Mouse (Mus musculus) liver, embryonic 14.5 days (tissue): ENCODE measurements around the gene Spem1. TPM values are rescaled to one million over a fixed set of nuclear protein-coding genes. Genes with fewer than 3 reads are reported as not detected.
"Not testable (repeated sequence)": the region's sequence is repeated elsewhere in the genome, so short reads cannot be mapped to it uniquely, and the experiment has no call there.

Experiments used
- ATAC-seq: fragments of 200-750 bp; cut with Nextera tagmentation; 2 replicates; pipeline ENCODE4 v1.8.0; 2017; ENCODE audit warnings: moderate number of reproducible peaks, mild to moderate bottlenecking, moderate library complexity; ENCODE audit not compliant: insufficient read depth
- DNase-seq, 3 experiments: peaks; one replicate each; pipeline ENCODE4 v3.0.0-alpha.2; 2012 to 2013; ENCODE audit warnings: low read depth in 3 of 3, low spot score in 3 of 3
- H3K27ac ChIP-seq: fragments of 300-500 bp; sonication (generic); 2 replicates; pipeline ENCODE4 v1.5.1; 2014; ENCODE audit warnings: moderate library complexity, mild to moderate bottlenecking, control low read depth, inconsistent platforms
- H3K27me3 ChIP-seq: fragments of 300-500 bp; sonication (generic); 2 replicates; pipeline ENCODE4 v1.6.1; 2014; ENCODE audit warnings: mild to moderate bottlenecking, low read length, moderate library complexity; ENCODE audit not compliant: control insufficient read depth, insufficient read depth
- H3K36me3 ChIP-seq: fragments of 300-500 bp; sonication (generic); replicated peaks from 2 replicates; pipeline ENCODE4 v1.6.1; 2014; ENCODE audit warnings: low read depth; ENCODE audit not compliant: control insufficient read depth, insufficient read depth
- H3K4me1 ChIP-seq, 2 experiments: fragments of 200-500 bp in 1 of 2; fragments of 300-500 bp in 1 of 2; sonication (generic) in 1 of 2; replicated peaks; 2 replicates each; pipeline ENCODE4 v1.6.1; 2012 to 2014; ENCODE audit warnings: antibody characterized with exemption in 1 of 2, inconsistent platforms in 1 of 2, low read length in 1 of 2; ENCODE audit not compliant: control insufficient read depth in 2 of 2, insufficient read depth in 2 of 2
- H3K4me2 ChIP-seq: fragments of 300-500 bp; sonication (generic); 2 replicates; pipeline ENCODE4 v1.6.1; 2014; ENCODE audit warnings: low read depth, mild to moderate bottlenecking, control low read depth, moderate library complexity
- H3K4me3 ChIP-seq, 2 experiments: fragments of 200-500 bp in 1 of 2; fragments of 300-500 bp in 1 of 2; sonication (generic) in 1 of 2; 2 replicates each; pipeline ENCODE4 v1.5.1; 2012 to 2014; ENCODE audit warnings: low read depth in 2 of 2, low read length in 2 of 2, mild to moderate bottlenecking in 2 of 2, control low read depth in 1 of 2, inconsistent platforms in 1 of 2, moderate library complexity in 1 of 2; ENCODE audit not compliant: insufficient read depth in 1 of 2
- H3K9ac ChIP-seq: fragments of 300-500 bp; sonication (generic); replicated peaks from 2 replicates; pipeline ENCODE4 v1.6.1; 2014; ENCODE audit warnings: mild to moderate bottlenecking, control low read depth, moderate library complexity
- H3K9me3 ChIP-seq: fragments of 300-500 bp; sonication (generic); 2 replicates; pipeline ENCODE4 v1.6.1; 2016; ENCODE audit warnings: low read length, mixed read lengths; ENCODE audit not compliant: control insufficient read depth
- CTCF ChIP-seq: IDR thresholded peaks from 2 replicates; pipeline ENCODE4 v1.5.1; 2016; ENCODE audit warnings: antibody characterized with exemption, low read depth, control low read depth
- EP300 ChIP-seq: IDR thresholded peaks from 2 replicates; pipeline ENCODE4 v1.6.1; 2016; ENCODE audit warnings: antibody characterized with exemption, low read depth
- WGBS: fragments of 180-500 bp; shearing (Covaris S2); extraction: QIAGEN DNeasy Blood & Tissue Kit; methylation state at CpG from one replicate; pipeline ENCODE4 v1.1.7; 2014; ENCODE audit not compliant: insufficient replicate concordance; 5-methylcytosine and 5-hydroxymethylcytosine counted together
- polyA plus RNA-seq, 2 experiments: library from polyadenylated mRNA; depleted of rRNA in 1 of 2; stranded (reverse) in 1 of 2; unstranded in 1 of 2; fragments of >200 nt; fragmentation: Nextera tagmentation in 1 of 2; extraction: Ambion mirVana in 1 of 2; gene quantifications; 2 replicates each; pipeline versions ENCODE4 v1.2.1 to v1.2.3; 2012 to 2014

The Spem1 gene
- not detected in 2 replicates for polyA plus RNA-seq (2012; rRNA removed)
- not detected in 2 replicates for polyA plus RNA-seq (2014; fragmentation: Nextera tagmentation; extraction: Ambion mirVana)

DNA sequence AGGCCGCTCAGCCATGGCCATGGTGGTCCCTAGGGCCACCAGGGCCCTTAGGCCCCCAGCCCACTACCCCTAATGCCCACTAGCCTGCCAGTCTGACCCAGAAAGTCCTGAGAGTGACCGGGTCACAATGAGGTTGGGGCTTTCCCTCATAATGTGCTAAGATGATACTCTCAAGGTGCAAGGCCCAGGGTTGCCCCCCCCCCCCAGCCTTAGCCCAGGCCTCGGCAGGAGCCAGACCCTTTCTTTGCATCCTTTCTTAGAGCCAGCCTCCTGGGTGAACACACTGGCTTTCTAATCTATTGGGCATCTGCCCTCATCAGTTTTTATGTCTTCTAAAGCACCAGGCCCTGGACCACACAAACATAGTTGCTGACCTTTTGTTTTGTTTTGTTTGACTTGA lies at the start of gene Spem1:
TSS of gene Spem1 (minus strand) at position 101 of the 400 bp plus-strand sequence.
- WGBS: 66% methylated on average over 3 of the region's 3 CpGs

DNA sequence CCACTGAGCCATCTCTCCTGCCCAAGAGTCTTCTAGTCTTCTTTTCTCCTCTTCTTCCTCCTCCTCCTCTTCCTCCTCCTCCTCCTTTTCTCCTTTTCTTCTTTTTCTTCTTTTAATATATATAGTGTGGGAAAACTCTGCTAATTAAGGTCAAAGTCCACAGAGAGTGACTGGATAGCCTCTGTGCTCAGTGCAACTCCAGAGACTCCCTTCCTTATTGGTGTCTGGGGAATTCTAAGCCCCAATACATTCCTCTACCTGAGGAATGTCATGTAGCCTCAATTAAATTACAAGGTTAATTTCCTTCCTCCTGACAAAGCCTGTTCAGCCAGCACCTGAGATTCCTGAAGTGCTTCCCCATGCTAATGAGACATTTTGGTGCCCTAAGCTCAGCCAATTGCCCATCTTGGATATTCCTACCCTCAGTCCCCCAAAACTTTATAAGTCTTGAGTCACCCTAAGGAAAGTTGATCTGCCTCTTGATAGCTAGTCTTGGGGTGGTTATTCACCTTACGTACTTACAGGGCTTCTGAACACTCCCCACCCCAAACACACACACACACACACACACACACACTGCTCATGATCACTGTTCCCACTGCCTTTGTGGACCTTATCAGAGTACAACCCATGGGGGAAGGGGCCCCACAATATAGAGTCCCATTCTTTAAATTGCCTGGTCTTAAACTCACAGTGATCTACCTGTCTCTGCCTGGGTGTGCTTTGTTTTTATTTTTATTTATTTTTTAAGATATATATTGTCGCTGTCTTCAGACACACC lies 48.5 kb upstream of the Spem1 start:
- DNase-seq (no peak), ATAC-seq (no peak)
- H3K4me1 ChIP-seq: peaks cover 19 to 22% of the 10 kb centered on the region in 2 experiments
- no peaks in the 10 kb centered on the region for H3K36me3 ChIP-seq
- TF ChIP-seq CTCF: no peak
- TF ChIP-seq EP300: no peak
- no peak overlapping the region; the same call in 1 of the 2 replicates for H3K9ac ChIP-seq
- H3K4me3 ChIP-seq: no peak overlapping the region
- H3K4me2 ChIP-seq: no peak overlapping the region
- no peaks in the 10 kb centered on the region for H3K9me3 ChIP-seq
- no peak overlapping the region for H3K27ac ChIP-seq
- H3K27me3 ChIP-seq: no peaks in the 10 kb centered on the region
- 62% methylated on average over 2 of the region's 2 CpGs for whole genome bisulfite sequencing

More for the DNA sequence above, at the start of gene Spem1:
- H3K27me3 ChIP-seq: no peaks in the 10 kb centered on the region
- no peaks in the 10 kb centered on the region for H3K9me3 ChIP-seq
- no peaks in the 10 kb centered on the region for H3K4me1 ChIP-seq
- no peak within 1 kb of the TSS for H3K4me2 ChIP-seq
- ATAC-seq: no peak
- H3K4me3 ChIP-seq: no peak within 1 kb of the TSS
- no peak within 1 kb of the TSS for H3K9ac ChIP-seq
- TF ChIP-seq CTCF: no peak
- no peak for TF ChIP-seq EP300
- H3K27ac ChIP-seq: no peak within 1 kb of the TSS
- no peak for DNase-seq
- no peaks in the 10 kb centered on the region for H3K36me3 ChIP-seq

DNA sequence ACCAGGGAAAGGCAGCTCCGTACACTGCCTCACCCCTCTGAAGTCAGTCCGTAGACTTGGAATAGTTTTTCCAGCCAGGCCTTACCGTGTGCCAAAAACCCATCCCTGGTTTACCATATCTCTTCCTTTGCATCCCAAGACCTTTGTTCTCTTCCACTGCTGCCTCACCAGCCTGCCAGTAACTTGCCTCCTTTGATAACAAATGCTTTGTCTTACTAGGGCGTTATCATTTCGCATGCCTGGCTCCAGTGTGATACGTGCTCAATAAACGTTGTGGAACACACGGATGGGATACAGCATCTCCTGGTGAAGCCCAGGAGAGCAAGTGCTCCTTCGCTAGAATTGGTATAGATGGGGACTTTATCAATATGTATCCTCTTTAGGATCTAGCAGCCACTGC lies 45.4 kb upstream of the Spem1 start:
- no peaks in the 10 kb centered on the region for H3K27me3 ChIP-seq
- no peak overlapping the region for H3K4me2 ChIP-seq
- peak; percentile 63; the same call in 1 of the 2 replicates for ATAC-seq
- H3K36me3 ChIP-seq: no peaks in the 10 kb centered on the region
- no peak overlapping the region for H3K9ac ChIP-seq
- no peak overlapping the region for H3K4me3 ChIP-seq
- no peak for DNase-seq
- no peak overlapping the region for H3K27ac ChIP-seq
- TF ChIP-seq CTCF: no peak
- TF ChIP-seq EP300: peak; percentile 61
- H3K9me3 ChIP-seq: no peaks in the 10 kb centered on the region
- 32% methylated on average over 9 of the region's 9 CpGs for WGBS
- peaks cover 32 to 33% of the 10 kb centered on the region in 2 experiments for H3K4me1 ChIP-seq

DNA sequence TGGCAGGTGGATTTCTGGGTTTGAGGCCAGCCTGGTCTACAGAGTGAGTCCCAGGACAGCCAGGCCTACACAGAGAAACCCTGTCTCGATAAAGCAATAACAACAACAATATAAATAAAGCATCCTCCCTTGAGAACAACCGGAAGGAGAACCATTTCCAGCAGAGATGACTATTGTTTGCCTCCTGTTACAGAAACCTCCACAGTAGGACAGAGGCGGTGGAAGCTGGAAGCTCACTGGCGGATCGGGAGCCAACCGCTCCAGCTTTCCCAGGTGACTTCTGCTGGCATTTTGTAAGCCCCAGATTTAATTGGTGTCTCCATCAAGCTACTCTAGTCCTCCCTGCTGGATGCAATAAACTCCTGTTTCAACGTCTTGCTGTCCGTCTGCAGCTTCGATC lies 43.6 kb upstream of the Spem1 start:
- no peak for DNase-seq
- H3K9me3 ChIP-seq: no peaks in the 10 kb centered on the region
- no peak overlapping the region for H3K9ac ChIP-seq
- no peak overlapping the region for H3K27ac ChIP-seq
- H3K36me3 ChIP-seq: no peaks in the 10 kb centered on the region
- no peak overlapping the region for H3K4me3 ChIP-seq
- no peak overlapping the region for H3K4me2 ChIP-seq
- peaks cover 30 to 33% of the 10 kb centered on the region in 2 experiments for H3K4me1 ChIP-seq
- ATAC-seq: no peak
- no peak for TF ChIP-seq EP300
- 80% methylated on average over 9 of the region's 9 CpGs for WGBS
- H3K27me3 ChIP-seq: no peaks in the 10 kb centered on the region

DNA sequence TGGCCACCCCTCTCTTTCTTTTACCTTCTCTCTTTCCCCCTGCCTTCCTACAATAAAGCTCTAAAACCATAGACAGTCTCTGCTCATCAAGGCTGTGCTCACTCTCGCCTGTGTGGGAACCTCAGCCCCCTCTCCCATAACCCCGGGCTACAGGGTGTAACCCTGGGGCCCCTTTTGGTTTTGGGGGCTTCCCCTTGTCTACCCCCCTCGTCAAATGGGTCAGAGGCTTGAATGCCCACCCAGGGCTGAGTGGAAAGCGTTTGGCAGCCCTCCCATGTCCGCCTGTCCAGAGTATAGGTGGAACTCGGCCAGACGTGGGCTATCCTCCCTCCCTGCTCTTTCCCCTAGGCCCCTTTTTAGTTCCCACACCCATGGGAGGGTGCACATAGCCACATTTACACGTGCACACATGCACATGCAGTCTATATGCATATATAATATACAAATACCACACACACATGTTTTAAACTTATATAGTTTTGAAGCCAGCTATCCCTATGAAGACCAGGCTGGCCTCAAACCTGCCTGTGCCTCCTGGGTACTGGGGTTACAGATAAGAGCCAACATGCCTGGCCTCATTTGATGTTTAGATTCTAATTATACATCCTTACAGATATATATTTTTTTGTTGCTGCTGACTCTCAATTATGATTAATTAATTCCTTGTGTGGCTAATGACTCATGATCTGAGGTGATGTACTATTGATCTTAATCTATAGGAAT lies 42.3 kb upstream of the Spem1 start:
- Histone ChIP-seq H3K4me1 (peaks cover 28 to 33% of the 10 kb centered on the region in 2 experiments), H3K27ac (peak overlapping the region; percentile 77), H3K9ac (peak overlapping the region; percentile 45), H3K9me3 (no peaks in the 10 kb centered on the region), H3K4me3 (no peak overlapping the region), H3K27me3 (0 out of 2 replicates have a peak, but pooled peaks cover under 1% of the 10 kb centered on the region), H3K36me3 (no peaks in the 10 kb centered on the region), H3K4me2 (peak overlapping the region; percentile 50)
- peak; percentile 40 for ATAC-seq
- 25% methylated on average over 8 of the region's 8 CpGs for WGBS
- no peak for DNase-seq
- TF ChIP-seq EP300: no peak
- no peak for TF ChIP-seq CTCF

DNA sequence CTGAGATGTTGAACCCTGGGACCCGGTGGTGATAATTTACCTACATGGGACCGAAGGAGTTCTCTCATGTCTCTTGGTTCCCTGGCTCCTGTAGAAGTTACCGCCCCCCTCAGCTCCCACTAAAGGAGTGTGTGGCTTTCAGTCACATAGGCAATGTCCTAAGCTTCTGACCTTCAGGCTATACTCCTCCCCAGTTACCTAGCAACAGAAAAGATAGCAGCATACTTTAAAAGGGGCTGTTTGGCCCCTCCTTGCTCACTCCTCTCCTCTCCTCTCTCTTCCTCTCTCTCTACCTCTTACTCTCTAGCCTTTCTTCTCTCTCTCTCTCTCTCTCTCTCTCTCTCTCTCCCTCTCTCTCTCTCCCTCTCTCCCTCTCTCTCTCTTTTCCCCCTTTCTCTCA lies 41.7 kb upstream of the Spem1 start:
- H3K4me3 ChIP-seq, DNase-seq, H3K9me3 ChIP-seq, H3K36me3 ChIP-seq, H3K27me3 ChIP-seq: not testable (repeated sequence)
- ATAC-seq: peak; percentile 51; the same call in 1 of the 2 replicates
- WGBS: 60% methylated on average over 3 of the region's 3 CpGs
- H3K27ac ChIP-seq: peak overlapping the region; percentile 77
- peaks cover 28 to 34% of the 10 kb centered on the region in 2 experiments for H3K4me1 ChIP-seq
- peak overlapping the region; percentile 43 for H3K9ac ChIP-seq
- H3K4me2 ChIP-seq: peak overlapping the region; percentile 50
